Mouse (Mus musculus): ENCODE measurements around the gene Olfr159. TPM values are rescaled to one million over a fixed set of nuclear protein-coding genes. Genes with fewer than 3 reads are reported as not detected.

Gene Olfr159
- polyA plus RNA-seq, 1 experiment = not detected

- peak overlapping the region; percentile 63 for H3K27ac ChIP-seq (replicated peaks; ENCODE audit: low read depth, low read length)
- H3K4me1 ChIP-seq (ENCODE audit: control insufficient read depth, insufficient read depth, insufficient read length, low read length) = peaks cover 2% of the 10 kb centered on the region; the same call in 1 of the 2 replicates
- H3K4me3 ChIP-seq (ENCODE audit: insufficient read depth, low read depth, low read length) = no peak overlapping the region
These were observed 50.1 kb downstream of the Olfr159 start for GRCm38 (mm10) chr4:43720491-43721228.

Other genes starting within 250 kb of the Olfr159 start
- 148 and 245 TPM in 2 replicates for gene Tpm2, start 247.2 kb downstream of the Olfr159 start, polyA plus RNA-seq (2012; ENCODE audit: insufficient read depth, insufficient read length, missing spikeins)
- gene Creb3, start 208.7 kb downstream of the Olfr159 start, polyA plus RNA-seq (2012; ENCODE audit: insufficient read depth, insufficient read length, missing spikeins) = 18.1 TPM in 2 replicates
- 55.6 and 61.1 TPM in 2 replicates for gene Tln1, start 208.3 kb downstream of the Olfr159 start, polyA plus RNA-seq (2012; ENCODE audit: insufficient read depth, insufficient read length, missing spikeins)
- gene Rgp1, start 192.3 kb downstream of the Olfr159 start, polyA plus RNA-seq (2012; ENCODE audit: insufficient read depth, insufficient read length, missing spikeins) = 14.6 and 17.2 TPM in 2 replicates
- gene Gba2, start 192.1 kb downstream of the Olfr159 start, polyA plus RNA-seq (2012; ENCODE audit: insufficient read depth, insufficient read length, missing spikeins) = 2.3 and 3.6 TPM in 2 replicates
- 1.5 TPM in 1 of 2 replicates, not detected in the other for gene Msmp, start 186.5 kb downstream of the Olfr159 start, polyA plus RNA-seq (2012; ENCODE audit: insufficient read depth, insufficient read length, missing spikeins)
- gene Npr2, start 139.1 kb downstream of the Olfr159 start, polyA plus RNA-seq (2012; ENCODE audit: insufficient read depth, insufficient read length, missing spikeins) = 10.8 and 16.4 TPM in 2 replicates
- gene Spag8, start 117.4 kb downstream of the Olfr159 start, polyA plus RNA-seq (2012; ENCODE audit: insufficient read depth, insufficient read length, missing spikeins) = not detected in 2 replicates
- gene Hint2, start 114.5 kb downstream of the Olfr159 start, polyA plus RNA-seq (2012; ENCODE audit: insufficient read depth, insufficient read length, missing spikeins) = 269 and 348 TPM in 2 replicates
- 4.2 and 9.1 TPM in 2 replicates for gene Tmem8b, start 102.0 kb downstream of the Olfr159 start, polyA plus RNA-seq (2012; ENCODE audit: insufficient read depth, insufficient read length, missing spikeins)
- gene Fam221b, start 101.9 kb downstream of the Olfr159 start, polyA plus RNA-seq (2012; ENCODE audit: insufficient read depth, insufficient read length, missing spikeins) = 0.36 TPM in 1 of 2 replicates, not detected in the other
- not detected in 2 replicates for gene Olfr70, start 70.2 kb downstream of the Olfr159 start, polyA plus RNA-seq (2012; ENCODE audit: insufficient read depth, insufficient read length, missing spikeins)
- not detected in 2 replicates for gene Olfr71, start 60.8 kb downstream of the Olfr159 start, polyA plus RNA-seq (2012; ENCODE audit: insufficient read depth, insufficient read length, missing spikeins)
- gene Hrct1, start 43.8 kb downstream of the Olfr159 start, polyA plus RNA-seq (2012; ENCODE audit: insufficient read depth, insufficient read length, missing spikeins) = 4.7 and 5.0 TPM in 2 replicates
- gene Spaar, start 41.0 kb downstream of the Olfr159 start, polyA plus RNA-seq (2012; ENCODE audit: insufficient read depth, insufficient read length, missing spikeins) = 1.9 and 2.8 TPM in 2 replicates
- not detected in 2 replicates for gene Olfr156, start 52.9 kb upstream of the Olfr159 start, polyA plus RNA-seq (2012; ENCODE audit: insufficient read depth, insufficient read length, missing spikeins)
- not detected in 2 replicates for gene Olfr157, start 69.2 kb upstream of the Olfr159 start, polyA plus RNA-seq (2012; ENCODE audit: insufficient read depth, insufficient read length, missing spikeins)
- gene Olfr155, start 80.6 kb upstream of the Olfr159 start, polyA plus RNA-seq (2012; ENCODE audit: insufficient read depth, insufficient read length, missing spikeins) = not detected in 2 replicates
- 2.0 and 2.4 TPM in 2 replicates for gene Reck, start 104.5 kb upstream of the Olfr159 start, polyA plus RNA-seq (2012; ENCODE audit: insufficient read depth, insufficient read length, missing spikeins)
- gene Glipr2, start 186.4 kb upstream of the Olfr159 start, polyA plus RNA-seq (2012; ENCODE audit: insufficient read depth, insufficient read length, missing spikeins) = 2.9 and 4.3 TPM in 2 replicates
- gene Ccin, start 212.5 kb upstream of the Olfr159 start, polyA plus RNA-seq (2012; ENCODE audit: insufficient read depth, insufficient read length, missing spikeins) = not detected in 2 replicates
- 97.5 and 140 TPM in 2 replicates for gene Clta, start 233.4 kb upstream of the Olfr159 start, polyA plus RNA-seq (2012; ENCODE audit: insufficient read depth, insufficient read length, missing spikeins)